Mouse (Mus musculus): ENCODE results near the gene Cacnb4.

Cacnb4 gene

DNA sequence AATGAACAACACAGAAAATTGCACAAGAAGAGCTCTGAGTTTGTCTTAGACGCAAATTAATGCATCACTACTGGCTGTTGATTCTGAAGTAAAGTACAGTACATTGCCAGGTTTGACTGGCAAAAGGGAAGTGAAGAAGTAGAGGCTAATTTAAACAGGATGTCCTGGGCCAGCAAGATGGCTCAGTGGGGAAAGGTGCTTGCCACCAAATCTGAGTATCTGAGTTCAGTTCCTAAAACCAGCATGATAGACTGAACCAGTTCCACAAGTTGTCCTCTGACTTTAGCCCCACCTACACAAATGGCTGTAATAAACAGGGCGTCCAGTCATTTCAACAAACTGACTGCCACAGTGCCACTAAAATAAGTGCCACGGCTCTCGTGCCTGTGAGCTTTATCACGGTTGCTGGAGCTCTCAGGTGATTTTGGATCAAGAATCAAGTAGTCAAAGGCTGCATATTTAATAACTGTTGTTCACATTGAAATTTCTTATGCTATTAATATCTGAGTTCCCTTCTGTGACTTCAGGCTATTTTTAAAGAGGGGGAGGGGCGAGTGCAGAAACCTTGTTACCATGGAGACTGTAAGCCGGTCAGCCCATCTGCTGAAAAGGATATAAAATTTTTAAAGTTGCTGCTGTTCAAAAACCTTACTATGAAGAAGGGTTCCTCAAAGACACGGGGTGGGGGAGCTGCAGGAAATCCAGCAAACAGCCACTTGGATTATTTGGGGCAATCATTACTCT lies 29.2 kb downstream of the Cacnb4 start:
- no peak for DNase-seq (ENCODE audit: low read depth, low spot score)

DNA sequence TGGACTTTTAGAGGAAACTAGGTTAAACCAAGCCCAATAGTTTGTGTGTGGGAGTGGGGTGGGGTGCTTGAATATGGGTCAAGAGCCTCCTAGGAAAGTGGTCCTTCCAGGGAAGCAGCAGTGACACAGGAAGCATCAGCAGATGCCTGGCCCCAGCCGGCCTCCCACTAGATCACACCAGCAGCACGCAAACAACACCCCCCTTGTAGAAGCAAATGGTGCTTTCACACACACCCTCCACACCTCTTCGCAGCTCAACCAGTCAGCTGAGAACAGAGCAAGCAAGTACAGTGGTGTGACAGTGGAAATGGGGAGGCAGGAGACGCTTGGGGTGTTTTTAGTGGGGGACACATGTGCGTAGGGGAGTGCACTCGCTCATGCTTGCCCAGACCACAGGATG lies 33.0 kb downstream of the Cacnb4 start:
- no peak for DNase-seq (ENCODE audit: low read depth, low spot score)

DNA sequence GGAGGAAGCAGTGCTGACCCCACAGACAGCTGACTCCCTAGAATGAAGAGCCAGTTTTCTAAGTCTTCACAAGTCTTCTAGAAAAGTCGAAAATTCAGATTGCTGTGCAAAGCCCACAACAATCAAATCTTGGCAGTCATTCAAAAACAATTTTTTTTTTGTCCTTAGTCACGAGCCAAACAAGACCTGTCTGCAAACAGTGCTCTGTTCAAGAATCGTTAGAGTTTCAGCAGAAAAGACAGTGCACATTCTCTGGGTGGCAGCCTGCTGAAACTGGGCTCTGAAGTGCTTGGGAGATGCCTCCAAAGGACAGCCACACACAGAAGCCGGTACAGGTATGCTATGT lies 37.1 kb downstream of the Cacnb4 start:
- DNase-seq (ENCODE audit: low read depth, low spot score): no peak

DNA sequence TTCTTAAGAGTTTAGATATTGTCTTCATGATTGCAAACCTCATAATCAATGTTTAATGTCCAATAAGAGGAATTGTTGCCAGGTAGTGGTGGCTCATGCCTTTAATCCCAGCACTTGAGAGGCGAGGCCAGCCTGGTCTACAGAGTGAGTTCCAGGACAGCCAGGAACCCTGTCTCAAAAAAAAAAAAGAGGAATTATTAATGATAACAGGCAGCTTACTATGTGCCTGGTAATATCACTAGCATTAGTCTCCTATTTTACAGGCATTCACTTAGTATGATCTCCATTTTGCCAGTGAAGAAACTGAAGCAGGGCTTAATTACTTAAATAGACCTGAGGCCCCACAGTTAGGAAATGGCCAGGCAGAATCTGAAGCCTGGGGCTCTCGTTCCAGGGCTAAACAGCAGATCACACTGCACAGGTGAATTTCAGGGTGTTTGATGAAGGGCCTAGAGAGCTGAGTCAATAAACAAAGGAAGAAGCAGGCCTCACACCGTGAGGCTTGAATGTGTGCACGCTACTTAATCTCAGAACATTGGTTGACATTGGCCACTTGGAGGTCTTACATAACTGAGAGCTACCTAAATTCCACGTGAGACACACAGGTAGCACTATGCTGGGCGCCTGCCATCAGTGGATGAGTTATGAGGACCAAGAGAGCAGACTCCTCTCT lies 37.6 kb downstream of the Cacnb4 start:
- DNase-seq (ENCODE audit: low read depth, low spot score): no peak

DNA sequence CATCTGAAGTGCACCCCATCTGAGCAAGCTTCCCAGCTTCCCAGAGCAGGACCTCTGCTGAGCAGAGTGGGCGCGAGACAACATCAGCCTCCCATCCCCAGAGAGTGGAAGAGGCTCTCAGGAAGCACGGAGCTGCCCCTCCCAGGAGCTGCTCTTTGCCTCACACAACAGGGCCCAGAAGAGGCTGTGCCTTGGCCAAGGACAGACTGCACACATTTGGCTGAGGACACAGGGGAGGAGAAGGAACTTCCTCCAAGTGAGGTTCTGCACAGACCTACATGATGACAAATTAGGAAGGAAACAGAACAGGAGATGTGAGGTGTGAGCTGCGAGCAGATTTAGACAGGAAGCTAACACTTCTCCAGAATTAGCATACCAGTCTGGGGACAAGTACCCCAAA lies 38.4 kb downstream of the Cacnb4 start:
- no peak for DNase-seq (ENCODE audit: low read depth, low spot score)

DNA sequence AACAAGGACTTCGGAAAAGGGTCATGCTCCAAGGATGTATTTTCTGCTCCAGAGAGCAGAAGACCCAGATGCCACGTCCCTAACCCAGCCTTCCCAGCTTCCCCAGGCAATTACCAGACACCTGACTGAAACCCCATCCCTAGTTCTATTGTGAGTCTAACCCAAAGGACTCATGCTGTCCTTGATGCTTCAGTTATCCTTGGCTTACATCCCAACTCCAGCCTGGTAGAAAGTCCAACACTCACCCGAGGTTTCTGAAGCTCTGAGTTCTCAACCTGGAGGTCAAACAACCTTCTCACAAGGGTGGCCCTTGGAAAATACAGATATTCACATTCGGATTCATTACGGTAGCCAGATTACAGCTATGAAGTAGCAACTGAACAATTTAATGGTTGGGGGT lies 40.6 kb downstream of the Cacnb4 start:
- no peak for DNase-seq (ENCODE audit: low read depth, low spot score)

DNA sequence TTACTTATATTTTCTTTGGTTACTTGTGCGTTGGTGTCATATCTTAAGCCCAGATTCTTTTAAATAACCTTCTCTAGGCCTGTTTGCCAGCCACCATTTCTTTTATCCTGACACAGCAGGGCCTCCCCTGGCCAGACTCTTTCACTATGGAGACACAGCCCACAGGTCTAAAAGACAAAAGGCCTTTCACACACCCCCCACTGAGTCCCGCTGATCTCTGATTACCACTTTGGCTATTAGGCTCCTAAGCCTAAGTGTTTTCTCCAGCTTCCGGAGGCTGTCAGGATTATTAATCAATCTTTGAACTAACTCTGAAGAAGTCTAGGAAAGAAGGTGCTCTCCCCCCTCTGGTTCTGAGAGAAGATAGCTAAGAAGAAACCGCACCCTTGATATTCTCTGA lies 41.3 kb downstream of the Cacnb4 start:
- no peak for DNase-seq (ENCODE audit: low read depth, low spot score)

DNA sequence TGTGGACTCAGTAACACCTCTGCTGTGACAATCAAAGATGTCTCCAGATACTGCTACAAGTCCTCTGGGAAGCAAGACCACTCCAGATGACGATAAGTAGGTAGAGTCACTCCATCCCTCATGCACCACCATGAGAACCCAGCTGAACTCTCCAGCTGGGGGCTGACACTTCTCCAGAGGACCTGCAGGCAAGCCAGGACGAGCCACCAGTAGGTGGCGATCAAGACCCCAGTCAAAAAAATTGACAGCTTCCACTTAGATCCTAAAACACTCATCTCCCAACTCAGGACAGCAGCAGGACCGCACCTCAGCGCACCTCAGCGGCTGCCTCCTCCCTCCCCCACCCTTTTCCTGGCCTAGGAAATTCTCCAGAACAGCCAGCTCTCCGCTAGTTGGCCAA lies 43.8 kb downstream of the Cacnb4 start:
- DNase-seq (ENCODE audit: low read depth, low spot score): peak; percentile 35

DNA sequence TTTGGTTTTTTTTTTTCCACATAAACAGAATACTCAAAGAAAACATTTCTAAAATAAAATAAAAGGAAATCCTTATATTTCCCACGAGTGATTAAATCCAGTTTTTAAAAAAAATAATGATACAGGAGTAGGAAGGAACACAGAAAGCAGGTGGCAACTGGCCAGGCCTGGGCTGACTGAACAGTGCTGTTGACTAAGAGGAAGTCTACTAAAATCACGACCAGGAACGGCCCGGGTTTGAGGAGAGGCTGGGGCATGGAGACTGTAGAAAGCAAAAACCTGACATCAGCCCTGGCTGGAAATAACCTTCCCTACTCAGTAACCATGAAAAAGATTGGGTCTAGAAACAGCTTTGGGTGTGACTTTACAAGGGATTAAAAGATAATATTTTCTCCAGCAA lies 48.4 kb downstream of the Cacnb4 start:
- no peak for DNase-seq (ENCODE audit: low read depth, low spot score)

DNA sequence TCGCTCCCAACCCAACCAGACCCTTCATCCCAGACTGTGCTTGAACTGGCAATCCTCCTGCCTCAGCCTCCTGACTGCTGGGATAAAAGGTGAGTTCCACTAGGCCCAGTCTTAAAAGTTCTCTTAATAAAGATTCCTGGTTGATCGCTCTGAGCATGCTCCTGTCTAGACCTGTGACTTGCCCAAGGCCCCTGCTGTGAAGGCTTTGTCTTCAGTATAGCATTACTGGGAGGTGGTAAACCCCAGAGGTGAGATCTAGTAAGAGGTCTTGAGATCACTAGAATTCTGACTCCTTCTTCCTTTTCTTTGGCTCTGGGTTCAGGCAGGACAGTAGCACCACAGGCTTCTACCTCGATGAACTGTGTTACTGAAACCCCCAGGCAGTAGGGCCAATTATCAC lies 50.4 kb downstream of the Cacnb4 start:
- DNase-seq (ENCODE audit: low read depth, low spot score): no peak

DNA sequence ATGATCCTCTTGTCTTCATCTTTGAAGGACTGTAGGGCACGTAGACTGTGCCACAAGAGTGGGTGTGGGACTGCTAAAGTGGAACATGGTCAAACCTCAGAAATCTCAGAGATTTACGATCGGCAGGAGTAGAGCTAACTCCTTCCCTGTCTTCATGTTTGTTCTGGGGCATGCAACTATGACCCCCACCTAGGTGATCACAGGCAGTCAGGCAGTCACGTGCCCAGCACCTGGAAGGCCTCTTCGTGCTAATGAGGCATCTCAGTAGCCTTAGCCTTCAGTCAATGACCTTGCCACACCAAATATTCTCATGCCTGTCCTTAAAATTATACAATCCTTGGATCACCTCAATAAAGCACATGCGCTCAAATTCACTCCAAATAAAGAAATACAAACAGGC lies 50.9 kb downstream of the Cacnb4 start:
- DNase-seq (ENCODE audit: low read depth, low spot score): no peak

DNA sequence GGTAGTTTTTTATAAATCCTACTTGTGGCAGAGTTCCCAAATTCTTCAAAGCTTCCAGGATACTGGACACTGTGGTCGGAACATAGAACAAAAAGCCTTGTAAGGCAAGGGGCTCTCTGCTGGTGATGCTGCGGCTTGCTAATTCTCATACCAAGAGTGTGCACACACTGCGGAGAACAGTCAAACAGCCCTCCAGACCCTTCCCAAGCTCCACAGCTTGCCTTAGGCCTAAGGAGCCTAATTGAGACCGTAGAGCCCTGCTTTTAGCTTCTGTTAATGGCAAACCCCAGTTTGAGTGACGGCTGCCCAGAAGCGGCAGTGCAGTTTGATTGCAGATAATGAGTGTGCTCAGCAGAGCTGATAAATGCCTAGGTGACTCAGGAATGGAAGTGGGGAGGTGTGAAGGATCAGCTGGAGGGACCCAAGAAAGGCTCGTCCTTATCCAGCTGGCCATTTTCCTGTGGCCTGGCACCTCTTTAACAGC lies 52.7 kb downstream of the Cacnb4 start:
- no peak for DNase-seq (ENCODE audit: low read depth, low spot score)

DNA sequence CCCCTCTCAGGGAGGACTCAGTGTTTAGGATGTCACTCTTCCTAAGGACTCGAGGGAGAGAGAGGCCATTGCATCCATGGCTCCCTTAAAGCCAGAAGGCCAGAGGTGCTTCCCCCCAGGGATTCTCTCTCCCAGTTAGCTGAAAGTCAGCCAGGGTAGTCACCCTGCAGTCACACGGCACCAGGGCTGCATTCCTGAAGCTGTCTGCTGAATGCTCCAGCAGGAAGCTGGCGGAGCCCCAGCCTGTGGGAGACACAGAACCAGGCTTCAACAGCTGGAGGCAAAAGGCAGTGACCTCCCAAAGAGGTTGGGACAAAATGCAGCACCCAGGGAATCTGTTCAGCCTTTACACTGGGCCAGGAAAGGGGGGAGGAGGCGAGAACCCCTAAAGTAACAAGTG lies 53.2 kb downstream of the Cacnb4 start:
- DNase-seq (ENCODE audit: low read depth, low spot score): no peak

DNA sequence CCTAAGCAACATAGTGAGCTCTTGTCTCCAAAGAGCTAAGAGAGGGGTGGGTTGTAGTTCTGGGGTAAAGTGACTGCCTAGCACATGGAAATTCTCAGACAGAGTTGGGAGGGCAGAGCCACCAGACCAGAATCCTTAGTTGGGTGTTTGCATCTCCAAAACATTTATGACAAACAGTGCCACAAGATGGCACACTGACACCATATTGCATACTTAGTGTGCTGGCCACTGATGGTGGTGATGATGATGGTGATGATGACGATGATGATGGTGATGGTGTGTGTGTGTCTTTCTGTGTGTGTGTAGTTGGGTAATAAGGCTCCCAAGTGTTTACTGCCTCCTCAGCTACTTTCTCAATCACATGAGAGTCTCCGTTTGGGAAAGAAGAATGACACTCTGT lies 54.0 kb downstream of the Cacnb4 start:
- no peak for DNase-seq (ENCODE audit: low read depth, low spot score)

DNA sequence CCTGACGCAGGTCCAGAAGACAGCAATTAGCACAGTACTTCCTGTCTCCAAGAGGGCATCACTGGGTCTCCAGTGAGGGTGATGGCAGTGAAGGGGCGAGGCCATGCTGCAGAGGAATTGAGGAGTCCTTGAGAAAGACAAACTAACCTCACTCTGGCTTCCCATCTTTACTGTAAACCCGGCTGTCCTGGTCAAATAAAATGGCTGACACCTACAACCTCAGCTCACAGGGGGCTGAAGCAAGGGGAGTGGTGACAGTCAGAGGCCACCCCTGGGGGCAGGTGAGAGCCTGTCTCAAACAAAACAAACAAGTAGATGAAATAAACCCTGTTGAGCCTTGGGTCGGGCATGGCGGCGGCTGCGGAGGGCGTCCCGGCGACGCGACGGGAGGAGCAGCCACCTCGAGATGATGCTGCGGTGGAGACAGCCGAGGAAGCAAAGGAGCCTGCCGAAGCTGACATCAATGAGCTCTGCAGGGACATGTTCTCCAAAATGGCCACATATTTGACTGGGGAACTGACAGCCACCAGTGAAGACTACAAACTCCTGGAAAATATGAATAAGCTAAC lies 57.1 kb downstream of the Cacnb4 start:
- DNase-seq (ENCODE audit: low read depth, low spot score): no peak

DNA sequence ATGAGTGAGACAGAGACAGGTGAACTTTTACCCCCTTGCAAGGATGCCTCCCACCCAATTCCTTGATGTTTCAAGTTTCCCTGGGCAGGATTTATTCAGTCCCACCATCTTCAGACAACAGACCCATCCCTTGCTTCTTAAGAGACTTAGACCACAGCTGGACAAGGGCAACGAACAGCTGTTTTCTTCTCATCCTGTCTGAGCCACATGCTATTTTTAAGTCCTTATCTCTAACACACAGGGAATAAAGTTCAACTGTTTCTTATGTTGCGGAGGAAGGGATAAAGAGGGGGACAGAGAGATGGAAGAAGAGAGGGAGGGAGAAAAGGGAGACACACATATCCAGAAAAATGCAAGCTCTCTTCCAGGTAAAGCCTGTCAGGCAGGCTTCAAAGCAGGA lies 57.8 kb downstream of the Cacnb4 start:
- DNase-seq (ENCODE audit: low read depth, low spot score): no peak

DNA sequence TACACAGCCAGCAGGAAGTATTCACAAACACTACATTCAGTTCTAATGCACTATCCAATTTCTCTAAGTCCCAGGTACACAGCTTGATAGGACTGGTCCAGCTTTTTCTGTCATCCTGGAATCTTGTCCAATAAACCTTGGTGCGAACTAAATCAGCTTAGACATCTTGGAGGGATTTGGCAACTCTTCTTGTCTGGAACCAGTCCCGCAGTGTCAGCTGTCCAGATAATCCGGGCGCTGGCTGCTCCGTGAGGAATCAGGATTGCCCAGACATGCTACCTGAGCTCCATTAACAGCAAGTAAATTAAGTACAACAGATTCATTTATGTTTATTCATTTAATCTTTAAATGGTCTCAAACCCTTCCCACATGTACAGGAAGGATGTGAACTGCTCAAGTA lies 61.2 kb downstream of the Cacnb4 start:
- DNase-seq (ENCODE audit: low read depth, low spot score): peak; percentile 57

DNA sequence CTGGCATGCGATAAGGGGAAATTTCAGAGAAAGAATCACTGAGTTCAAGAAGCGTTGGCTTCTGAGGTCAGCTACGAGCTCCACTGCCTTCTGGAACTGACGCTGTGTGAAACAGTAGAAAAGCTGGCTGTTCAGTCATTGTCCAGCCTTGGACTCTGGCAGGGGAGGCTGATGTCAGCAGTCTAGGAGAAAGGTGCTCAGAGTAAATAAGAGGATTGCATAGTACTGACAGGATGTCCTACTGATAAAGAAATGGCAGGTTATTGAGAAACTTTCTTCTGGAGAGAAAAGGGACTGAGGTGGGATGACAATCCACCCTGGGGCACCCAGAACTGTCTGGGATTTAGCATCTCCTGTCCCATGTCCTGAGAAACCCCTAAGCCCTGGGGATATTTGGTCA lies 62.7 kb downstream of the Cacnb4 start:
- DNase-seq (ENCODE audit: low read depth, low spot score): no peak

DNA sequence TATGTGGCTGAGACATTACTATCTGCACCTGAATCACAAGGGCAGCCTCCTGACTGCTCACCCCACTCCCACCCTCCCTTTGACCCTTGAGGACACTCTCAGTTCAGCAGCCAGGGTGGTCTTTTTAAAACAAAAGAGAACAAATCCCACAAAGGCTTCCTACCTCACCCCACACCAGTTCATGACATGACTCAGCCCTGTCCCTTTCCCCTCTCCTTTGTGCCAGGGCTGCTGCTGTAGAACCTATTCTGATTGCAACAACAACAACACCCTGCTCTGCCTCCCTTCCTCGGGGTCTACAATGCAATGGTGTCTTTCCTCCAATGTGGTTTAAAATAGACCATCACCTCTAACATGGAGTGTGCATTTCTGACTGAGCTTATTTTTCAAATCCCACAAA lies 67.1 kb downstream of the Cacnb4 start:
- DNase-seq (ENCODE audit: low read depth, low spot score): no peak

DNA sequence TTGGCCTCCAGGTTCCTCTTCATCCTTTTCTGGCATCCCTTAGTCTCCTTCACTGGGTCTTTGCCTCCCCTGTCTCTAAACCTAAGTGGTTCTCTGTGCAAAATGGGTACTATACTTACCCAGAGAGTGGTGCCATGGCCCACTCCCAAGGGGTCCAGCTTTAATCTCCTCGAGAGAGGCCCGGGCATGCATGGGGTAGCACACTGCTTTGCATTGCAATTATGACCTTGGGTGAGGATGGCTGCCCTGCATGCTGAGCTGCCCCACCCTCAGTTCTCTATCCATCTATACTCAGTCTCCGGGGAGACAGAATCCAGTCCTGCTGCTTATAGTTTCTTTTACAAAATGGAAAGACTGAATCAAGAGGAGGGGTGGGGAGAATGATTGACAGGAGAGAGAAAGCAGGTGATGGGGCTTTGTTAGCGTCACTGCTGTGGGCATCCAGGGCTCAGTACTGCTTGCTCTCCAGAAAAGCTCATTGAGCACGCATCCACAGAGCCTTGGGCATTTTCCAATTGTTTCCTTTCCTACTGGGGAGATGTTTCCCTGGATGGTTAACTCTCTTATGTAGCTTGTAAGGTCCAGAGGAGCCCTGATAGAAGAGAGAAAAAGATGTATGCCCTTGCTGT lies 68.7 kb downstream of the Cacnb4 start:
- DNase-seq (ENCODE audit: low read depth, low spot score): no peak

DNA sequence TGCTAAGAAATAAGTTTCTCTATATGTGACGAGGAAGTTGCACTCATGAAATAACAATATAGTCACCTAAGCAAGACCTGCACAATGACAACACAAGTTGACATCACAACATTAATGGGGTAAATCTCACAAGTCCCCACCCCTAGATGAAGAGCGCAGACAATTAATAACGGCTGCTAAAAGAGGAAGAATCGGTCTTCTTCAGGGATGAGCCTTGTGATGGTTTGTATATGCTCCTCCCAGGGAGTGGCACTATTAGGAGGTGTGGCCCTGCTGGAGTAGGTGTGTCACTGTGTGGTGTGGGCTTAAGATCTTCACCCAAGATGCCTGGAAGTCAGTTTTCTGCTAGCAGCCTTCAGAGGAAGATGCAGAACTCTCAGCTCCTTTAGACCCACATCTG lies 70.3 kb downstream of the Cacnb4 start:
- DNase-seq (ENCODE audit: low read depth, low spot score): no peak

DNA sequence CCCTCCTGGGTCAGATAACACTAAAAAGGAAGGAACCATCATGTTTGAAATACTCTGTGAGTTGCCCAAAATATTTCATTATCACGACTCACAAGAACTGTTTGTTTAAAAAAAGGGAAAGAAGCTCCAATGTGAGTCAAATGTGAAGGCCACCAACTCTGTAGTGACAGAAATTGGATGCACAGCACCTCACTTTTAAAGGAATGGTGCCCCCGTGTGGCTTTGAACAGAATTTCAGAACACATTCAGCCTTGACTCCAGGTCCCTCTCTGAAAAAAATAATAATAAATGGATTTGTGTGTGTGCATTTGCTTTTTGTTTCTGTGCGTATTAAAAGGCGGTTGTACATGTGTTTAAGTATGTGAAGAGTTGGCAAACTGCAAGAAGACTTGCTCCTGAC lies 71.3 kb downstream of the Cacnb4 start:
- DNase-seq (ENCODE audit: low read depth, low spot score): peak; percentile 51

DNA sequence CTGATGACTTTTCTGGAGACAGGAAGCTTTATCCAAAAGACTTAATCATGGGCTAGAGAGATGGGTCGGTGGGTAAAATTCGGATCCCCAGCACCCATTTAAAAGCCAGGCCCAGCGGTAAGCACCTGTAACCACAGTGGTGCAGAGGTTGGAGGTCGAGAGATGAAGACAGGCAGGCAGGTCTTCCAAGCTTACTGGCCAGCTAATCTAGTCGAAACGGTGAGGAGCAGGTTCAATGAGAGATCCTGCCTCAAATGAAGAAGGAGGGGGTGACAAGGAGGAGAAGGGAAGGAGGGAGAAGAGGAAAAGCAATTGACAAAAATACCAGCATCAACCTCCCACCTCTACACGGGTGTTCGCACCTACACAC lies 72.0 kb downstream of the Cacnb4 start:
- no peak for DNase-seq (ENCODE audit: low read depth, low spot score)

Measured in retina, postnatal 7 days (tissue).